Mouse (Mus musculus): ENCODE measurements at regions not wholly inside any gene's neighbourhood (a gene's known extent, or its start where the extent isn't known, plus 50 kb on each side); places are given as distances from the start of the nearest gene placed in this dataset.

GRCm38 (mm10) chr9:23064001-23064400 is 158.9 kb upstream of the Bmper start:
- no peak for DNase-seq (ENCODE audit: low read depth)

- no peak for DNase-seq (ENCODE audit: low read depth)
Measured at GRCm38 (mm10) chr9:23064811-23065210, 158.1 kb upstream of the Bmper start.

DNA sequence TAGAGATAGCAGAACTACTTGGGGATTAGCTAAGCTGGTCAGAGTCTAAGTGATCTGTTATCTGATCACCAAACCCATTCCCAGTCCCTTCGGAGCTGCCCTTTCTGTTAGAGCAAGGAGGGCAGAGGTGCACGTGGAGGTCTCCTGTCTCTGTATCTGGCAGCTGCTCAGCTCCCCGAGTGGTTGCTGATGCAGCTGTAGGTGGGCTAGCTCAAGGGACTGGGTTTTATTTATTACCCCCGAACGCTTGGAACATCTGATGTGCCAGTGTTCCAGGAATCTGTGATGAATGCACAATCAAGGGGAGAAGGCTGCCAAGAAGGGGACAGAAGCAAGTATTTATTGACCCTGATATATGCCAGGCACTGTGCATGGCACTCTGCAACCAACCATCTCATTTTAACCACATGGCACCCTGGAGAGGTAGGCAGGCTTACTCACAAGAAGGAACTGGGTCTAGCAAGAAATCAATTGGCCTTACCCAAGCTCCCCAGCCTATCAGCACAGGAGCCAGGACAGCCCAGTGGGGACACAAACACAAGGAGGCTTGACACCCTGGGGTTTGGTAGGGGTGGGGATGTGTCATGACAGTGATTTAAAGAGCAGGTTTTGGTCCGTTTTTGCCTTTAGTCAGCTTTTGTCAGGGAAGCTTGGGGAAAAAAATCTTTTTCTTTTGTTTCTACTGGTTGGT is 154.6 kb upstream of the Bmper start:
- DNase-seq (ENCODE audit: low read depth) = no peak

DNA sequence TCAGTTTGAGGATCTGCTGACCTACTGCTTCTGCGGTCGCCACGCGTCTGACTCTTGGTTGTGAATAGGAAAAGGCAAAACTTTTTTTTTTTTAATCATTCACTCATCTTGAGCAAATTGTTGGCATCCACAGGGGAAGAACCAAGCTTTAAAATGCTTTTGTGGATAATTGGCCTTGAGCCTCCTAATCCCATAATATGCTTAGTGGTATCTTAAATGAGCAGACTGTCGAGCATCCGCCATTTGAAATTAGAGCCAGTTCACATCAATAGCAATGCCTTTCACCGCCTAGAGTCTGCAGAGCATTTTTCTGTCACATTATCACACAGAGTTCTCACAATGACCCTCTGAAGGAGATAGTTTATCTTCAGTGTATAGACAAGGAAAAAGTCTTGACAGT is 153.7 kb upstream of the Bmper start:
- DNase-seq (ENCODE audit: low read depth) = no peak

- DNase-seq (ENCODE audit: low read depth) = no peak
Measured at GRCm38 (mm10) chr9:23071006-23071405, 151.9 kb upstream of the Bmper start.

DNA sequence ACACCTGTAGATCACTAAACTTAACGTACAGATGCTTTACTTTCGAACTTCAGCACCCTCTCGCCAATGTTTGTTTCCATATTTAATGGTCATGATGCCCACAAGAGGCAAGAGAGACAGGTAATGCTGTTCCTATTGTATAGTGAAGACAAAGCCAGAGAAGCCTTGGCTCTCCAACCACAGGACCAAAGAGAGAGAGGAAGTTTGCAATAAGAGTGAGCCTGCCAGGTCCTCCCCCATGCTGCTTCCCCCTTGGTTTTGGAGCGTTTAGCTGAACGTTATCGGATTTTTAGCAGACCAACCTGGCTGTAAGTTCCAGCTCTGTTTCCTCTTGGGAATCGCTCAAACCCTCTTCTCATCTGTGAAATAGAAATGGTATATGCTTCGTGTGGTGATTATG is 150.1 kb upstream of the Bmper start:
- no peak for DNase-seq (ENCODE audit: low read depth)

- peak; percentile 71 for DNase-seq (ENCODE audit: low read depth)
Measured at GRCm38 (mm10) chr9:23083562-23083961, 139.3 kb upstream of the Bmper start.

DNA sequence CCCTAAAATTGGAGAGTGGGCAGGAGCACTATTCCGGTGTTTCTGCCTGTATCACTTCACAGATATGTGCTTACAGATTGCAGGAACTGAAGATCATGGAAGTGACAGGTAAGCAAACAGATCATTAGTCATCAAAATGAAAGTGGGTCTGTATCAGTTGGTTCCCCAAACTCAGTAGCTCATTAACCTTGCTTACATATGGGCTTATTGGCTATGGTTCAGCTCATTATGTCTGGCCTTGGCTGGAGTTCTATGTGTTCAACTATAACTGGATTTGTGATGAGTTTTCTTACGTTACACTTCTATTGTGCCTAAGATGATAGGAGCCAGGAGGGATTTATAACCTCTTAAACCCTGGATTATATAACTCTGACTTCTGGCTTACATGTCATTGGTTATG is 133.5 kb upstream of the Bmper start:
- DNase-seq (ENCODE audit: low read depth) = no peak

DNA sequence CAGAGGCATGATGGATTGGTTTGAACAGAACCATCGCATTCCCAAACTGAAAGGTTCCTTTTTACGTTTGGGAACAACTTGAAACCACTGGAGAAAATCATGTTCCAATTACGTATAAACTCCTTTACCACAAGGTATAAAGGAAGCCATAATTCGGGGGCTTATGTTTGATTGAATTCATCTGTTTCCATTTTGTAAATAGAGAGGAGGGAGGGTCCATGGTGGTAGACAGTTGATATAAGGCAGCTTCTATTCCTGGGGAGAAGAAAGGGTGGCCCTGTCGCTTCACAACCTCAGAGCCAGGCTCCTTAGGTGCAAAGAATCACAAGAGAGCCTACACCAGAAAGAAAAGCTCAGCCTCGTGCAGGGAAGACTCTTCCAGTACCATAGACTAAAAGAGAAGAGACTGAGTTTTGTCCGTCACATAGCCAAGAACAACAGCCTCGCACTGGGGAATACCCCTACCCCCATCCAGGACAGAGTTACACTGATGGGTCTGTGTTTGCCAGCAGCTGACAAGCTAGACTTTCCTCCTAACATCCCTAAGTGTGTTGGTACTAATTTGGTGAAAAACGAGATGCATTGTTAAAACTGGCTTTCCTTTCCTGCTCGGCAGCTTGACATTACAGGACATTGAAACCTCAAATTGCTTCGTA is 125.6 kb upstream of the Bmper start:
- DNase-seq (ENCODE audit: low read depth) = no peak

DNA sequence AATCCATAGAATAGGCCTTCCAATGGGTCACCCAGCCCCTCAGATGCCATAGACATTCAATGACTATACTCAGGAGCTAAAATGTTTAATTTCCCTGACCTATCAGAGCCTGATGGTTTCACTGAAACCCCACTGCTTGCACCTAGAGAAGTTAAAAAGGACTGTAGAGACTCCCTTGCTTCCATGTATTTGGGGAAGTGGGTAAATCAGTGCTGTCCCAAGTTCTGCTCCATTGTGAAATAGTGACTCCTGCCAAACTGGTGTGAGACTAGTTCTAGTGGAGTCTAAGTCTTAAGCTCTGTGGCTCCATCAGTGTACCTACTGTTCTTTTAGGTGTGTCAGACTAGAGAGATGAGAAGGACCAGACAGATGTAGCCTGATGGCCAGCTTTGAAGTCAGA is 121.3 kb upstream of the Bmper start:
- DNase-seq (ENCODE audit: low read depth) = no peak

GRCm38 (mm10) chr9:23101990-23102796 is 120.7 kb upstream of the Bmper start:
- DNase-seq (ENCODE audit: low read depth) = no peak

DNA sequence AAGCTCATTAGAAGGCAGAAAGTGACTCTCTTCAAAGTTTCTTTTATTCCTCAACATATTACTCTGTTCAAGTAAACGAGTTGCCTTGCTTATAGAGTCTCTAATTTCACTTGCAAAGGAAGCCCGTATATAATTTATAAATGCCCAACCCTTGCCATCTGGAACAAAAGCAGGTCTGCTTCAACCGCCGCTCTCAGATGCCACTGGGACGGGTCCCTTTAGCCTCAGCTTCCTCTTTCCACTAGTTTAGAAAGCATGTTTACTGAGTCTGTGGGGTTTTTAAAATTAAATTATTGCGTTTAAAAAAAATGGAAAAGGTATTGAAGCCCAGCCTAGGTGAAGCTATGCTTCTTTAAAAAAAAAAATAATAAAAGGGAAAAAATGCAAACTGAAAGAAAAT is 111.4 kb upstream of the Bmper start:
- no peak for DNase-seq (ENCODE audit: low read depth)

GRCm38 (mm10) chr9:23115026-23115425 is 107.8 kb upstream of the Bmper start:
- DNase-seq (ENCODE audit: low read depth) = no peak

DNA sequence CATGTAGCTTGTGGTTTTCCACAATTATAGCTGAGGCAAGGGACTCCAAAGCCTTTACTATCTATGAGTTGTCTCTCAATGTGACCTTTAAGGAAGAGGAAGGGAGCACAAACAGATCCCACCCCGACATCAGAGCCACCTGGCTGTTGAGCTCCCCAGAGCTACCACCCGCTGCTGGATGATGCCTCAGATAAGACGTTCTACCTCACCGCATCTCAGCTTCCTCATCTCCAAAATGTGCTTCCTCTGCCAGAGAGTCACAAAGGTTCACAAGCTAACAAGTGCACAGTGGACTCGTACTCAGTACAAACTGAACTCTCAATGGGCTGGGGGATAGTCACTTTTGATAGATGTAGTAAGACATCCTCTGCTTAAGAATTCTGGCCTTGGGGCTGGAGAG is 107.3 kb upstream of the Bmper start:
- no peak for DNase-seq (ENCODE audit: low read depth)

GRCm38 (mm10) chr9:23116311-23116710 is 106.6 kb upstream of the Bmper start:
- no peak for DNase-seq (ENCODE audit: low read depth)

DNA sequence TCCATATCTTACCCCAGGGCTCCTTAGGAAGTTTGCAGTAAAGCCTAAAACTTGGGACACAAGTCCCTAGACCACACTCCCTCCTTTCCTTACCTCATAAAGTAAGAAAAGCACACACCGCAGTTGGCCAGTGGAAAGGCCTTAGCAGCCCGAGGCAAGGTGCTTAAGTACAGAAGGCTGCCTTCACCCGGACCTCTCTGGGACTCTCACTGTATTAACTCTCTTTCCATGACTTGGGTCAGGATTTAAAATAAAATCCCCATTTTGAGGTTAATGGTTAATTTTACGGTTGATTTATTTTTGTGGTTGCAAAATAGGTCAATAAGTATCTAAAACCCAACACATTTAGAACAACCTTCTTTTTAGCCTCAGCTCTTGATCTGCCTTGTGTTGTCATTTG is 103.1 kb upstream of the Bmper start:
- no peak for DNase-seq (ENCODE audit: low read depth)

DNA sequence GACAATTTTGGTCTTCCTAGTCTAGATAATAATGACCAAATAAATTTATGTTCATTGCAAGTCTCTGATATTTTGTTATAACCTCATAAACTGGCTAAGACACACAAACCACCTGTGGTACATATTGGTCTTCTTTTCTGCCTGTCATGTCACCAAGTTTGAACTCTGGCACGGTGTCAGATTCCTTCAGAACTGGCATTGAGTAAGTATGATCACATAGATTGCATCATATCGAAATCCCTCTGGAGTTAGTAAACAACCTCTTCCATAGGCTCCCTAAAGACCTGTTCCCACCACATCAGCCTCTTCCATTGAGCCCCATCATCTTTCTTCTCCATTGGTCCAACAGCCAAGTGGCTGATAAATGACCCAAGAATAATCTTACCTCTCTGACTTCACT is 102.1 kb upstream of the Bmper start:
- DNase-seq (ENCODE audit: low read depth) = no peak

DNA sequence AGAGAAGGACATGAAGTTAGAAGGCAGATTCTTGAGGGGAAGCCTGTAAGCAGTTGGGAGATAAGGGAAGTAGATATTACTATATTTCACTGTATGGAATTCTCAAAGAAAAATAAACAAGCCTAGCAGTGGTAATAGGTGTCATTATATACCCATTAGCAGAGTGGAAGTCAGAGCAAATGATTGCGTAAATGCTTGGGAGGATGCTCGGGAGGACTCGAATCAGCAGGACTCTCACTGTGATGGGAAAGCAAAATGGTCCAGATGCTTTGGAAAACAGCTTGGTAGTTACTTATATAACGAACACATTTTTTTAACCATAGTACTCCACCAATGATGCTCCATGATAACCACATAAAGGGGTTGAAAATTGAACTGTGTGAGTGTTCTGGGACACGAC is 100.4 kb upstream of the Bmper start:
- DNase-seq (ENCODE audit: low read depth) = no peak

GRCm38 (mm10) chr9:23123452-23123851 is 99.4 kb upstream of the Bmper start:
- no peak for DNase-seq (ENCODE audit: low read depth)

DNA sequence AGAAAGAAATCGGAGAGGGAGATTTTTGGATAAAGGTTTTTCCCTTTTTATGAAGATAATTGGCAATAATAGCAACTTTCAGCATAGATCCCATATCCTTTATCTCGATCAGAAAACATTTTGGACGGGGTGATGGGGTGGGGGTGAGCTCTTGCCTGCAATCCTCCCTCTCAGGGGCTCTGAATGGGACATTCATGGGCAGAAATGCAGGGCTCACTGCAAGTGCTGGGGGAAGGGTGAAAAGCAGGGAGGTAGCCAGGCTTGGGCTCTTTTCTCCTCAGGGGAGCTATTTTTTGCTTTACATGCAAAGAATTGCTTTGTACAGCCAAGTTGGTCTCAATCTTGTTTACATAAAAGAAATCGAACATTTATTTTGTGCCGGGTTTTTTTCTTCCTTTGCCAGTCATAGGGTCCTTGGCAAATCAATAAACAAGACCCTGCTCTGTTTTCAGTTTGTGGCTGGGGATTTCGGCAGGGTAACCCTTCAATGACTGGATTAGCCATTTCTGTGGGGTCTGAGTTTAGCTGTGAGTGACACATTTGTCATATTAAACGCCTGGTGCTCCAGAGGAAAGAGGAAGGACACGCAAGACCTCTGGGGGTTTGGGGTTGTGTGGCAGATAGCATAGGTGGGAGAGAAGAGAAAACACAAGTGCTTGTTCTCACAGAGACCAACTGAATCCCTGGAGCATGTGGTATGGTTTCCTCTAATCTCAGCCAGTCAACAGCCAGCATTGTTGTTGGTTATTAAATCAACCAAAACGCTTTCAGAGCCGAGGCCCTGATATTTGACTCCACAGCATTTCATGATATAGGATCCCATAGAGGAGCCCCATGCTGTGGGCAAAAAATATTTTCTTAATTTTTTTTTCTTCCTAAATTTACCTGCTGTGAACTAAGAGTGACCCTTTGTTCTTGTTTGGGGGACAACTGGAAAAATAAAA is 96.8 kb upstream of the Bmper start:
- no peak for DNase-seq (ENCODE audit: low read depth)

DNA sequence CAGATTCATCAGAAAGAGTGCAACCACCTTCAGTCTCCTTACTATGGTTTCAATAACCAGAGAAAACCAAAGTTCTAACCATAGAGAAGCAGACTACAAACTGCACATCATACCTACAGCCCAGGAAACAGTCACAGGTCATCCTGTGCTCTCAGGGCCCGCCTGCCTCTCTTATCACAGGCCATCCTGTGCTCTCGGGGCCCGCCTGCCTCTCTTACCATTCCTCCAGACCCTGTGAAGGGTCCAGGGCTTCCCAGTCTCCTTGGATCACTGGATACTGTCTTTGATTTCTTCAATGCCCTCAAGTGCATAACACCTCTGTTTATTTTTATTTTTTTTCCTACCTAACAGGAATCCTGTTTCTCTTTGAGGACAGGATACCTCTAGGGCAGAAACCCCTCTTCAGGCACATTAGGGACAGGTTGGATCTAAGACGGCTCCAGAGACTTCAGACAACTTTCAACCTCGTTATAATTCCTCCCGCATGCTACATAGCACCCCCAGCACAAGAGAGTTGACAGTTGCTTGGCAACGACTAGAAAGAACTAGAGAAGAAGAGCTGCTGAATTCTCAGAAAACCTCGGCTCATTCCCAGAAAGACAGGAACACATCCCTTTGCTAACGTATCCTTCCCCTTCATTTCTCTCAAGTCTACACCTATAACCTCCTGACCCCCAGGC is 95.4 kb upstream of the Bmper start:
- no peak for DNase-seq (ENCODE audit: low read depth)

GRCm38 (mm10) chr9:23128018-23128369 is 94.9 kb upstream of the Bmper start:
- DNase-seq (ENCODE audit: low read depth) = no peak

Measured in fibroblast of lung, adult 2 months (primary cell).